In the genomic region with DNA sequence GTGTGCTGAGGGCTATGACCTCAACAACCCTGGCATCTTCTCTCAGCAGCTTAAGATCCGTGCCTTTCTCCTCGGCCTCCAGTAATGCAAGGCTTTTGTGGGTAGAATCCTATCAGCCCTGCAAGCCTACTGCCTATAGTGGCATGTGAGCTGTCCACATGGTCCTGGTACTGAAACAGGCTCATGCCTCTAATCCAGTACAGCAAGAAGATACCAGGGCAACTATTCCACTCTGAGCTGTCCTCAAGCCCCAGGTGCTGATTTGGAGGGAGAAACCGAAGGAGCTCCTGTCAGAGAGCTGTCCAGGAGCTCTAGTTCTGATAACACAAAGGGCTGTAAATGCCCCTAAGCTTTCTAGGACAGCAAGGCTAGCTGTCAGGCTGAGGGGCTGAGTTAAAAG, we compare ENCODE assay signal across 8 mouse cellular contexts.
A peak's percentile ranks its signal among the peaks of the same experiment; 100 is the strongest.
DNase-seq lines count a peak whose midpoint lies in the region; ATAC-seq and TF ChIP-seq lines count a peak whose summit lies in the region.

No protein-coding gene starts in this region.

- intact Hi-C loops in heart, postnatal 36 days (cut with DNase I): no loop called here

- in situ Hi-C loops in ES-E14 (cut with MboI; ENCODE audit: low sequenced_read_pairs in 2 of 2, unreplicated experiment in 2 of 2): no loop called here

- no peak overlapping the region for H3K4me3 ChIP-seq in ES-E14 (ENCODE audit: insufficient read depth in 1 of 2, low read depth in 1 of 2, low read length in 2 of 2, poor library complexity in 1 of 2, severe bottlenecking in 1 of 2)
- H3K4me3 ChIP-seq in limb, embryonic 12.5 days (replicated peaks): no peak overlapping the region

- no peaks in the 10 kb centered on the region for H3K27me3 ChIP-seq in limb, embryonic 12.5 days

- H3K4me1 ChIP-seq in ES-E14 (ENCODE audit: control insufficient read depth in 2 of 2, insufficient read depth in 2 of 2, low read length in 2 of 2, poor library complexity in 1 of 2): no peaks in the 10 kb centered on the region
- H3K4me1 ChIP-seq in limb, embryonic 12.5 days (replicated peaks): no peaks in the 10 kb centered on the region

- H3K36me3 ChIP-seq in ES-E14 (ENCODE audit: control insufficient read depth, insufficient read depth, low read length, poor library complexity, severe bottlenecking): no peaks in the 10 kb centered on the region
- H3K36me3 ChIP-seq in limb, embryonic 12.5 days: no peaks in the 10 kb centered on the region

- H3K9ac ChIP-seq in ES-E14 (ENCODE audit: insufficient read depth, low read depth, low read length, poor library complexity, severe bottlenecking): no peak overlapping the region
- H3K9ac ChIP-seq in limb, embryonic 12.5 days (replicated peaks): no peak overlapping the region

- H3K27ac ChIP-seq in ES-E14 (ENCODE audit: insufficient read depth, low read depth, low read length, poor library complexity, severe bottlenecking): no peak overlapping the region
- H3K27ac ChIP-seq in limb, embryonic 12.5 days: no peak overlapping the region

- peak; percentile 49; the same call in 1 of the 2 replicates for ATAC-seq in limb, embryonic 12.5 days (ENCODE audit: insufficient number of reproducible peaks, insufficient read depth, low FRiP score, low TSS enrichment, low read depth)

- WGBS in limb, embryonic 12.5 days: 12% methylated on average over 3 of the region's 3 CpGs

- no peaks in the 10 kb centered on the region for H3K9me3 ChIP-seq in ES-E14 (ENCODE audit: control insufficient read depth, insufficient read depth, low read depth, low read length)
- no peaks in the 10 kb centered on the region for H3K9me3 ChIP-seq in limb, embryonic 12.5 days

- H3K4me2 ChIP-seq in limb, embryonic 12.5 days: no peak overlapping the region

- peak; percentile 57 for DNase-seq in layer of hippocampus, adult 9-11 months
- DNase-seq in layer of hippocampus, postnatal 36 days: no peak
- DNase-seq in ES-E14 (ENCODE audit: low read depth, low spot score): peak; percentile 91
- peak; percentile 87 for DNase-seq in embryo, embryonic 11 days
- peak; percentile 15 to 40 for DNase-seq in heart, postnatal 36 days
- DNase-seq in ovary, postnatal 14 days (ENCODE audit: low spot score): peak; percentile 66
- DNase-seq in frontal cortex, postnatal 14 days (ENCODE audit: low spot score in 2 of 2): no peak

TF ChIP-seq in ES-E14, 5 proteins besides CTCF, POLR2A, EP300 and RAD21:
- TF ChIP-seq ZNF384 (IDR thresholded peaks at IDR 0.05; ENCODE audit: low read depth, low read length) (no peak), HCFC1 (IDR thresholded peaks at IDR 0.05; ENCODE audit: borderline replicate concordance, insufficient read depth, low read length) (peak; percentile 66; the same call in 1 of the 2 replicates), CHD2 (IDR thresholded peaks at IDR 0.05; ENCODE audit: low read depth, low read length) (no peak), MAFK (IDR thresholded peaks at IDR 0.05; ENCODE audit: insufficient read depth, low read depth, low read length) (no peak), ZC3H11A (IDR thresholded peaks at IDR 0.05; ENCODE audit: borderline replicate concordance, low read depth, low read length) (no peak)

Comparison
In these comparisons a context has a peak if more than half of its experiments do, and no peak if none do; other contexts are left out.
1. DNase-seq: peak in layer of hippocampus, adult 9-11 months (single experiment), ES-E14 (single experiment), embryo, embryonic 11 days (single experiment), heart, postnatal 36 days (2 of 2) and ovary, postnatal 14 days (single experiment); none in layer of hippocampus, postnatal 36 days (0 of 2) and frontal cortex, postnatal 14 days (0 of 2).